Mouse (Mus musculus) liver, adult 2 months (tissue): ENCODE results near the gene Cyp2c23.

Source experiments
- CTCF ChIP-seq: fragments of 200-500 bp; IDR thresholded peaks from 2 replicates; pipeline ENCODE4 v1.5.1; 2011; ENCODE audit warnings: low read depth, low read length, control low read depth
- POLR2A ChIP-seq: fragments of 200-500 bp; IDR thresholded peaks from 2 replicates; pipeline ENCODE4 v1.6.1; 2011; ENCODE audit warnings: low read length, control low read depth; ENCODE audit not compliant: insufficient read depth; ENCODE audit errors: extremely low read depth

DNA sequence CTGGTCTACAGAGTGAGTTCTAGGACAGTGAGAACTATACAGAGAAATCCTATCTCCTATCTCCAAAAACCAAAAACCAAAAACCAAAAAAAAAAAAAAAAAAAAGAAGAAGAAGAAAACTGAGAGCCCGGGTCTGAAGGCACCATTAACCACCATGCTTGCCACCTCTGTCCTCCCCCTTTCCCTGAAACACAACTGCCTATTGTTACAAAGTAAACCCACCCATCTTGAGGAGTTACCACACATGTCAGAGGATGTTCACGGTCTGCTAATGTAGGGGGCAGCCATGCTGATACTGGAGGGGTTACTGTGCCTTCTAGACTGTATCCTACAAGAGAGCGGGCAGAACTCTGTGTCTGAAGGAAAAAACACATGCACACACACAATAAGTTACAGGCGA lies 48.0 kb upstream of the Cyp2c23 start:
- TF ChIP-seq CTCF = no peak
- TF ChIP-seq POLR2A = no peak
